Mouse (Mus musculus) testis, adult 2 months (tissue): ENCODE data around the gene Gpc1.

Experiments used
- CTCF ChIP-seq: fragments of 200-500 bp; IDR thresholded peaks from 2 replicates; pipeline ENCODE4 v1.5.1; 2012; ENCODE audit warnings: low read depth, mild to moderate bottlenecking, inconsistent platforms, low read length, moderate library complexity; ENCODE audit not compliant: control insufficient read depth, insufficient read depth, insufficient replicate concordance
- POLR2A ChIP-seq: fragments of 200-500 bp; IDR thresholded peaks from 2 replicates; pipeline ENCODE4 v1.6.1; 2012; ENCODE audit warnings: low read depth, mild to moderate bottlenecking, inconsistent platforms, low read length, moderate library complexity; ENCODE audit not compliant: control insufficient read depth

DNA sequence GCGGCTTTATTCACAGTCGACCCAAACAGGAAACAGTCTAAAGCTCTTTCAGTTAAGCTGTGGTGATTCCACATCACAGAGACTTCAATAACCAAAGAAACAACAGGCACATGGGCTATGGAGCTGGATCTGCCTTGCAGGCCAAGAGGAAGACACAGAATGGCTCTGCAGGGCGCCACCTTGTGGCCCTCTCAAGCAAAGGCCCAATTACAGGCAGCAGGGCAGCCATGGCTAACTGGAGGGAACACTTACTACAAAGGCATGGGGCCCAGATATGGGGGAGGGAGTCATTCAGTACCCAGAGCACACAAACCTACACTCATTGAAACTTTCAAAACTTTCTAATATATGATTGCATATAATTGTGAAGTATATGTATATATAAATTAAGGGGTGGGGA, 63.6 kb downstream of the Gpc1 start:
- TF ChIP-seq POLR2A (no peak), CTCF (peak; percentile 85; the same call in 1 of the 2 replicates)
